Mouse (Mus musculus): ENCODE results near the gene Cyb561d1.

Cyb561d1 gene

GRCm38 (mm10) chr3:108203621-108204325, 2.8 kb upstream of the Cyb561d1 start:
- peak; percentile 70 for DNase-seq (ENCODE audit: low read depth)

GRCm38 (mm10) chr3:108203212-108203611, 2.2 kb upstream of the Cyb561d1 start:
- no peak for DNase-seq (ENCODE audit: low read depth)

GRCm38 (mm10) chr3:108202506-108202905, 1.5 kb upstream of the Cyb561d1 start:
- DNase-seq (ENCODE audit: low read depth), result no peak

- DNase-seq (ENCODE audit: low read depth), result no peak
Observed at GRCm38 (mm10) chr3:108199231-108199630, 1.8 kb downstream of the Cyb561d1 start.

- no peak for DNase-seq (ENCODE audit: low read depth)
Observed at GRCm38 (mm10) chr3:108197066-108197497, 3.9 kb downstream of the Cyb561d1 start.

GRCm38 (mm10) chr3:108195941-108196590, 4.9 kb downstream of the Cyb561d1 start:
- no peak for DNase-seq (ENCODE audit: low read depth)

- DNase-seq (ENCODE audit: low read depth), result no peak
Observed at GRCm38 (mm10) chr3:108195287-108195686, 5.7 kb downstream of the Cyb561d1 start.

- DNase-seq (ENCODE audit: low read depth), result no peak
Observed at GRCm38 (mm10) chr3:108193686-108194085, 7.3 kb downstream of the Cyb561d1 start.

GRCm38 (mm10) chr3:108189897-108190296, 11.1 kb downstream of the Cyb561d1 start:
- DNase-seq (ENCODE audit: low read depth), result no peak

- no peak for DNase-seq (ENCODE audit: low read depth)
Observed at GRCm38 (mm10) chr3:108188716-108189490, 12.1 kb downstream of the Cyb561d1 start.

GRCm38 (mm10) chr3:108187111-108187795, 13.8 kb downstream of the Cyb561d1 start:
- DNase-seq (ENCODE audit: low read depth), result no peak

GRCm38 (mm10) chr3:108186098-108187047, 14.6 kb downstream of the Cyb561d1 start, which contains the start of gene Amigo1:
Gene Amigo1 (plus strand): TSS chr3:108186335.
- no peak for DNase-seq (ENCODE audit: low read depth)

- no peak for DNase-seq (ENCODE audit: low read depth)
Observed at GRCm38 (mm10) chr3:108185460-108186097, 15.4 kb downstream of the Cyb561d1 start.

GRCm38 (mm10) chr3:108184742-108185141, 16.3 kb downstream of the Cyb561d1 start:
- no peak for DNase-seq (ENCODE audit: low read depth)

- DNase-seq (ENCODE audit: low read depth), result no peak
Observed at GRCm38 (mm10) chr3:108180514-108180913, 20.5 kb downstream of the Cyb561d1 start.

GRCm38 (mm10) chr3:108178756-108179715, 22.0 kb downstream of the Cyb561d1 start:
- no peak for DNase-seq (ENCODE audit: low read depth)

- no peak for DNase-seq (ENCODE audit: low read depth)
Observed at GRCm38 (mm10) chr3:108174672-108175531, 26.1 kb downstream of the Cyb561d1 start.

GRCm38 (mm10) chr3:108169199-108169598, 31.8 kb downstream of the Cyb561d1 start:
- DNase-seq (ENCODE audit: low read depth), result no peak
